Mouse (Mus musculus): ENCODE results near the gene AF366264.
"Not testable (repeated sequence)": the region's sequence is repeated elsewhere in the genome, so short reads cannot be mapped to it uniquely, and the experiment has no call there.

The AF366264 gene

DNA sequence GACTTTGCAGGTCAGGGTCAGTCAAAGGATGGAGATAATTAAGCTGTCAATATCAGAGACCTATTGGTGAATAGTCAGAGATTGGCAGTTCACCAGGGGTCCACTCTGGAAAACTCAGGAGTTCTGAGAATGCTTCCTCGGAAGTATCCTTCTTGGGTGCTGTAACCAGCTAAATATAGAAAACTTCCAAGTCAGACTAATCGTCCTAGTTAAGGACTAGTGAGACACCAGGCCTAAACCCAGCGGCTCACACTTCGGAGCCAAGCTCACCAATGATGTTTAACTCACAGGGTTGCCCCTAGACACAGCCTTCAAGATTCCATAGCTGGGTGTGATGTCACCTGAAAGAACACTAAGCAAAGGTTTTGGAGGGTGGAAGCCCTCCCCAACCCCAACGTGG lies at the start of gene AF366264:
AF366264 (minus strand) TSS at position 101 of the 400 bp plus-strand sequence.
- not testable (repeated sequence) for DNase-seq (ENCODE audit: low read depth, low spot score)

DNA sequence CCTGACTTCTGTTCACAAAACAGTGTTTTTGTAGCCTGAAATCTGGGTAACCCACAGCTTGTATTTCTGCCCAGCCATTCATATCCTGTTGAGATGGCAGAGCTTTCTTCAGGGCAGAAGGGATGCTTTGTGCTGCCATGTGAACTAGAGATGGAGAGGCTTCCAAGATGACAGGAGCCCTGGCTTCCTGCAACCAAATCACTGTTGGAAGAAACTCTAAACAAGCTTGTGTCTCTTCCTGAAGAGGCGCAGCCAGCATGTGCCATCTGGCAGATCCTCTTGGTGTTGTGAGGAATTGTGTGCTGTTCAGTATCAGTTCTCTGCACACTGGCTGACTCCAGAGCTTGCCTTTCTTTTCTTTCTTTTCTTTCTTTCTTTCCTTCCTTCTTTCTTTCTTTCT lies 5.1 kb upstream of the AF366264 start:
- not testable (repeated sequence) for DNase-seq (ENCODE audit: low read depth, low spot score)

DNA sequence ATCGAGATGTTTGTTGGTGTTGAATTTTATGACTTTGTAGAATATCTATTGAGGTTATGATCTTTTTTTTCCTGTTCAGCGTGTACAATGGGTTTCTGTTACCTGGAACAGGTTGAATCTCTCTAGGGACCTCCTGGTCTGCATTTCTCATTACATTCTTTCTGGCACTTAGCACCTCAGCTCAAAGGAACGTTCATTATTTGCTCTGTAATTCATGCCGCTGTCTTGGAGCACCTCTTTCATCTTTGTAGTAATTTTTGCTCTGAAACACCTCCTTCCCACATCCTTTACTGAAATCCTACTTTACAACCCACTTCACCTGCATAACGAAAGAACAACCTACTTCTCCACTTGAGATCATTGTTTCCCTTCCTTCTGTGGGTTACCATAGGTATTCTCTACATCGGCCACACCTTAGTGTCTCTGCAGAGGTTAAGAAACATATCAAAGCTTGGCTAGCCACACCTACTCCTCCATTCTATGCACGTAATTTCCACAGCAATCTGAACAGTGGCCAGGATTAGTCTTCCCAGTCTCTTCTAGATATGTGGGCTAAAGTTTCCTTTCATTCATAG lies 9.5 kb downstream of the AF366264 start:
- peak; percentile 21 for DNase-seq (ENCODE audit: low read depth, low spot score)

DNA sequence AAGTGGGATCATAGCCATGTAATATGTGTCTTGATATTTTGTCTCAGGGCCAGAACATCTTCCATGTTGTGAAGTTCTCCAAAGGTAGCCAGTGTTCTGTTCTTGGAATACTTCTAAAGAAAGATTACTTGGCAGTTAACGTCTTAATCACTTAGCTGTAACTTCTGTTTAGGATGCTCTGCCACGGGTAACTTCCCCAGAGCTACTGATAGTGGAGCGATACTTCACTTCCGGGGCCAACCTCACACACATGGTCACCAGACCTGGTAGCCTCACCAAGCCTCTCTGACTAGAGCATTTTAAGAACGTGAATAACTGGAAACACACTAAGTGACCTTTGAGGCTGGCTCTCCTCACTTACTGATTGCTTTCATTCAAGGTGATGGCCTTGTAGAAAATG lies 38.6 kb downstream of the AF366264 start:
- DNase-seq (ENCODE audit: low read depth, low spot score): no peak

DNA sequence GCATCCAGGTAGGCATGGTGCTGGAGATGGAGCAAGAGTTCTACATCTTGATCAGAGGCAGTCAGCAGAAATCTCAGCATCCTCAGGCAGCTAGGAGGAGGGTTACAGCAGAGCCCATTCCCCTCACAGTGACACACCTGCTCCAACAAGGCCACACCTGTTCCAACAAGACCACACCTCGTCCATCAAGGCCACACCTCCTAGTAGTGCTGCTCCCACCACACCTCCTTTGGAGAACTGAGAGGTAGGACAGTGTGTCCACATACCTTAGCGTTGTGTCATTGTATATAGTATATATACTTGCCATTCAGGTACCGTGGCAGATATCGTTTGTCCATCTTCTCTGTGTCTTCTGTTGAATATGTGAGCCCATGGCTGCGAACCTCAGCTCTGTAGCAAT lies 40.5 kb downstream of the AF366264 start:
- no peak for DNase-seq (ENCODE audit: low read depth, low spot score)

DNA sequence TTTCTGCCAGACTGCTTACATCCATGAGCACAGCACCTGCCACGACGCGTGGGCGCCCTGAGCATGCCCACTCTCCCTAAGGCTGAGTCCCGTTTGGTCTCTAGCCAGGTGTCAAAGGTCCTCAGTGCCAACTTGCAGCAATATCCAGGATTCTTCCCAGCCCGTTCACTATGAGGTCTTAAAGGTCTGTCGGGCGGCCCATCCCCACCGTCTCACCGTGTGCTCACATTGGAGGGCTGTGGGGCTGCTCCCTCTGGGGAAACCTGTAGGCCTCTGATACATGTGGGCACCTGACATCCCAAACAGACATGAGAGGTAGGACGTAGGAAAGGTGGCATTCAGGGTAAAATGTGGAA lies 44.5 kb downstream of the AF366264 start:
- no peak for DNase-seq (ENCODE audit: low read depth, low spot score)

DNA sequence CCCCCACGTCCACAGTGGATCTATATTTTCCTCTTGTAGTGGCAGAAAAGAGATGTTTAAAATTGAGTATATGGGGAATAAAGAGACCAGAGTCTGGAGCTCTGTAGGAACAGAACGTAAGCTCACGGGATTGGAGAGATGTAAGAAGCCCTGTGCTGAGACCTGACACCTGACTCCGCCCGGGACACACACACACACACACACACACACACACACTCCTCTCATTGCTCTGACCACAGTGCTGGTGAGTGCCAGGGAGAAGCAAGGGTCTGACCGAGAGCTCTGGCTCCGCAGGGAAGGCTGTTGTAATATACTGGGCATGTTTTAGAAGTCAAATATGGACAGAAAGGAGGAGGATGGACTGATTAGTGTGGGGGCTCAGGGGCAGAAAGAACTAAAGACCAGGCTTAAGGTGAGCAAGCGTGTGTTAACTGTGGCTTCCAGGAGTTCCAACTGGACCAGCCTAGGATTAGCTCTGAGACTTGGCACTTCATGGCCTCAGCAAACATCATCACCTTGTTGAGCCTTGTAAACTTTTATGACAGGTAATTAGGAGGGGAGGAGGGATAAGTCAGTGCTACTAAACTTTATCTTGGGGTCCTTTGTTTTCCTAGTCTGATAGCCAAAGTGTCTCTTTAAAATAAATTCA lies 45.0 kb downstream of the AF366264 start:
- no peak for DNase-seq (ENCODE audit: low read depth, low spot score)

DNA sequence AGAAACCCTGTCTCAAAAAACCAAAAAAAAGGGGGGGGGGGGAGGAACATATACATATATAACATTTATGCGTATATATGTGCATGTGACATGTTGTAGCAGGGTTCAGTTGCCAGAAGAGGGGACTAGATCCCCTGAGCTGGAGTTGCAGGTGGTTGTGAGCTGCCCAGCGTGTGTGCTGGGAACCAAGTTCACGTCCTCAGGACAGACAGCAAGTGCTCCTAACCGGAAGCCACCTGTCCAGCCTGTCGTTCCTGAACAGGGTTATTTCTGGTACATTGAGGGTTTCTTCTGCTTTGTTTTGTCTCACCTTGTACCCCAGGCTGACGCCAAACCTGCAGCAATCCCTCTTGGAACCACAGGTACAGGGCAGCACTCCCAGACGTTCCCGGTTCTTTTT lies 48.6 kb downstream of the AF366264 start:
- no peak for DNase-seq (ENCODE audit: low read depth, low spot score)

DNA sequence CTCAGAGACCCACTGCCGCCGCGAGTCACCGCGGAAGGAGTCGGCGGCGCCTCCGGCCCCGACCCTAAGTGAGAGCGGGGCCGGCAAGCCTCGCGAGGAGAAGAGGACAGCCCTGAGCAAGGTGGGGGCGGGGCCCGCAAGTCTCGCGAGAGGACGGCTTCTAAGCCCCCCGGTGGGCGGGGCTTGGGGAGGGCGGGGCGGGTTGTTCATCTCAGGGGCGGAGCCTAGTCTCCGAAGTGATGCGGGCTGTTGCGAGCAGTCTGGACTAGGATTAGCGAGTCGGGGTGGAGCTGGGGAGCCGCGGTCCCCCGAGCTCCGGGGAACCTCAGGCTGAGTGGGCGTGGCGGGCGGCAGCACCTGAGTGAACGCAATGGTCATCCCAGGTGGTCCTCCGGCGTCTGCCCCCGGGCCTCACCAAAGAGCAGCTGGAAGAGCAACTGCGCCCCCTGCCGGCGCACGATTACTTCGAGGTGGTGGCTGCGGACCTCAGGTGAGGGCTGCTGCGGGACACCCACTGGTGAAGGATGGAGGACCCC lies 52.4 kb downstream of the AF366264 start:
- peak; percentile 99 for DNase-seq (ENCODE audit: low read depth, low spot score)

DNA sequence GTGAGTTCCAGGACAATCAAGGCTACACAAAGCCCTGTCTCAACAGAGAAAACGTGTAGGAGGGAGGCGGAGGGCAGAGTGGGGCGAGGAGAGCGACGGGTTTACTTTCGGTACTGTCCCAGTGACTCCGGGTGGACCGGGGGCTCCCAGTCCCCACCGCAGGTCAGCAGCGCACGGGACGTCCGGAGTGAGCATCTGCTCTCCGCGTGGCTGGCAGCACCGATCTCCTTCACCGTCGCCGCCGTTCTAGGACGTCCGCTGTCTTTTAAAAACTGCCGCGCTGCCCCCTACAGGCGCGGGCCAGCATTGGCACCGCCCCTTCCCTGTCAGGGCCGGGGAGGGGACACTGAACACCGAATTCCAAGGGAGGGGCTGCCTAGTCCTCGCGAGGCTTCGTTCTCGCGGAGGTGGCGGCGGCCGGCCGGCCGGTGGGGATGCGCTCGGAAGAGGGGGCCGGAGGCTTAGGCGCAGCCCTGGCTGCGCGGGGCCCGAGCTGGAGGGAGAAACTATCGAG lies 52.9 kb downstream of the AF366264 start, which contains the start of gene Upf3a:
Upf3a (plus strand) TSS at position 366 of the 514 bp plus-strand sequence.
- DNase-seq (ENCODE audit: low read depth, low spot score): peak; percentile 98

All from ZHBTc4 (cell line).